Mouse (Mus musculus): Measurements from ENCODE around the gene Med21. TPM values are rescaled to one million over a fixed set of nuclear protein-coding genes. Genes with fewer than 3 reads are reported as not detected.

Med21 gene
- polyA plus RNA-seq, 1 experiment = 38.8 TPM

DNA sequence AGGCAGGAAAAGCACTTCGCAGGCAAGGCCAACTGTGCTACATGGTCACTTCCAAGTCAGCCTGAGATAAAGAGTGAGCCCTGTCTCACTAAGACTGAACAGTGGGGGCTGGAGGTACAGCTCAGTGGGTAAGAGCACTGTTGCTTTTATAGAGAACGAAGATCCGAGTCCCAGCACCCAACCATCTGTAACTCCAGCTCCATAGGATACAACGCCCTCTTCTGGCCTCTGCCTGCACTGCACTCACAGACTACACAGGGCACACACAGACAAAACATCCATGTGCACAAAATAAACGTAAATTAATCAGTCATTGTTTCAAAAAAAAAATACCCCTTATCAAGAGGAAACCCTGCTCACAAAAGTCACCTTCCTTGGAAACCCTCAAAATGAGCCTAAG lies 28.4 kb upstream of the Med21 start:
- no peaks in the 10 kb centered on the region for H3K27me3 ChIP-seq (ENCODE audit: control insufficient read depth, insufficient read depth, low read length)
- no peaks in the 10 kb centered on the region for H3K36me3 ChIP-seq (ENCODE audit: control insufficient read depth, insufficient read depth, low read length)
- TF ChIP-seq CTCF (IDR thresholded peaks at IDR 0.05; ENCODE audit: borderline replicate concordance, control insufficient read depth, extremely low read depth, insufficient read depth, low read length, poor library complexity) (no peak), POLR2A (IDR thresholded peaks at IDR 0.05; ENCODE audit: control insufficient read depth, extremely low read depth, insufficient read depth, low read length, poor library complexity) (no peak)
- no peak for DNase-seq
- 96% methylated on average over 5 of the region's 5 CpGs for WGBS
- no peaks in the 10 kb centered on the region for H3K4me1 ChIP-seq (replicated peaks; ENCODE audit: control insufficient read depth, insufficient read depth, low read length)
- H3K4me3 ChIP-seq (ENCODE audit: control insufficient read depth, insufficient read depth, low read length) = no peak overlapping the region
- no peak overlapping the region for H3K27ac ChIP-seq (ENCODE audit: control insufficient read depth, insufficient read depth, low read length)

DNA sequence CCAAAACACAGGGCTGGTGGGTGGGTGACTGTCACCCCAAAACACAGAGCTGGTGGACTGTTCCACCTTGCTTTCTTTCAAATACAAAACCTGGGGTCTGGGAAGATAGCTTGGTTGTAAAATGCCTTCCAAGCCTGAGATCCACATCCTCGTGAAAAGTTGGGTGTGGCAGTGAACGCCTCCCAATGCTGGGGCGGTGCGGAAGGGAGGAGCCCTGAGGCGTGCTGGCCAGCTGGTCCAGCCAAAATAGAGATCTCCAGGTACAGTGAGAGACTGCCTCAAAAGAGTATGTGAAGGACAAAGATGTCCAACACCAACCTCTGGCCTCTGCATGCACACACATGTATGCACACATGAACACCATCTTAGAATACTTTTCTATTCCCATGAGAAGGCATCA lies 27.8 kb upstream of the Med21 start:
- no peaks in the 10 kb centered on the region for H3K36me3 ChIP-seq (ENCODE audit: control insufficient read depth, insufficient read depth, low read length)
- H3K4me3 ChIP-seq (ENCODE audit: control insufficient read depth, insufficient read depth, low read length) = no peak overlapping the region

DNA sequence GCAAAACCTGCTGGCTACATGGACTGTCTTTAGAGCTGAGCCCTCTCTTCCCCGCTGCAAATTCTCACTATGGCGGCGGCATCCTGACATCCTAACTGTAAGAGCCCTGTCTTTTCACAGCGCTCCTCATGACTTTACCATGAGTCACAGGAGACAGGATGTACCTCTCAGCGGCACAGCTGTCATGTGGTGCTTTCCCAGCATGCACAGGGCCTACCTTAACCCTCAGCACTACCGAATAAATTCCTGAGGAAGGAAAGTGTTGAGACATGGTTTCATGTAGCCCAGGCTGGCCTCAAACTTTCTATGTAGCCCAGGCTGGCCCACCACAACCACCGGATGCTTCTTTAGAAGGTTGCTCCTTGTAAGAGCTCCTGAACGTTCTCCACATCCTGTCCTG lies 26.5 kb upstream of the Med21 start:
- DNase-seq = no peak
- 96% methylated on average over 8 of the region's 8 CpGs for WGBS
- Histone ChIP-seq H3K4me3 (ENCODE audit: control insufficient read depth, insufficient read depth, low read length) (no peak overlapping the region), H3K27ac (ENCODE audit: control insufficient read depth, insufficient read depth, low read length) (no peak overlapping the region), H3K36me3 (ENCODE audit: control insufficient read depth, insufficient read depth, low read length) (no peaks in the 10 kb centered on the region), H3K27me3 (ENCODE audit: control insufficient read depth, insufficient read depth, low read length) (no peaks in the 10 kb centered on the region), H3K4me1 (replicated peaks; ENCODE audit: control insufficient read depth, insufficient read depth, low read length) (no peaks in the 10 kb centered on the region)
- no peak for TF ChIP-seq POLR2A (IDR thresholded peaks at IDR 0.05; ENCODE audit: control insufficient read depth, extremely low read depth, insufficient read depth, low read length, poor library complexity)
- no peak for TF ChIP-seq CTCF (IDR thresholded peaks at IDR 0.05; ENCODE audit: borderline replicate concordance, control insufficient read depth, extremely low read depth, insufficient read depth, low read length, poor library complexity)

More for the DNA sequence above, 27.8 kb upstream of the Med21 start:
- no peak for DNase-seq
- TF ChIP-seq CTCF (IDR thresholded peaks at IDR 0.05; ENCODE audit: borderline replicate concordance, control insufficient read depth, extremely low read depth, insufficient read depth, low read length, poor library complexity) (no peak), POLR2A (IDR thresholded peaks at IDR 0.05; ENCODE audit: control insufficient read depth, extremely low read depth, insufficient read depth, low read length, poor library complexity) (no peak)
- H3K27me3 ChIP-seq (ENCODE audit: control insufficient read depth, insufficient read depth, low read length) = no peaks in the 10 kb centered on the region
- no peaks in the 10 kb centered on the region for H3K4me1 ChIP-seq (replicated peaks; ENCODE audit: control insufficient read depth, insufficient read depth, low read length)
- 96% methylated on average over 5 of the region's 5 CpGs for WGBS
- no peak overlapping the region for H3K27ac ChIP-seq (ENCODE audit: control insufficient read depth, insufficient read depth, low read length)

GRCm38 (mm10) chr6:146616670-146617069 lies 25.7 kb upstream of the Med21 start:
- no peaks in the 10 kb centered on the region for H3K4me1 ChIP-seq (replicated peaks; ENCODE audit: control insufficient read depth, insufficient read depth, low read length)
- no peak overlapping the region for H3K27ac ChIP-seq (ENCODE audit: control insufficient read depth, insufficient read depth, low read length)
- no peak overlapping the region for H3K4me3 ChIP-seq (ENCODE audit: control insufficient read depth, insufficient read depth, low read length)
- TF ChIP-seq POLR2A (IDR thresholded peaks at IDR 0.05; ENCODE audit: control insufficient read depth, extremely low read depth, insufficient read depth, low read length, poor library complexity) = no peak
- TF ChIP-seq CTCF (IDR thresholded peaks at IDR 0.05; ENCODE audit: borderline replicate concordance, control insufficient read depth, extremely low read depth, insufficient read depth, low read length, poor library complexity) = no peak
- no peaks in the 10 kb centered on the region for H3K36me3 ChIP-seq (ENCODE audit: control insufficient read depth, insufficient read depth, low read length)
- H3K27me3 ChIP-seq (ENCODE audit: control insufficient read depth, insufficient read depth, low read length) = no peaks in the 10 kb centered on the region
- 95% methylated on average over 2 of the region's 2 CpGs for WGBS
- DNase-seq = no peak

DNA sequence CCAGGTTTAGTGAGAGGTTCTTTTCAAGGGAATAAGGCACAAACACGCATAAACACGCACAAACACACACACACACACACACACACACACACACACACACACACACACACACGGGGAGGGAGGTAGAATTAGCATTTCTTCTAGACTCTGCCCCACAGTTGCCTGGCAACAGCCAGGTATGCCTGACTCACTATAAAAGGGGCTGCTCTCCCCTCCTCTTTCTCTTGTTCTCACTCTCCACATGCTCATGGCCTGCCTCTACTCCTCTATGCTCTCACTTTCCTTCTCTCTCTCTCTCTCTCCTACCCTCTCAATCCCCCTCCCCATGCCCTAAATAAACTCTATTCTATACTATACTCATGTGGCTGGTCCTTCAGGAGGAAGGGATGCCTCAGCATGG lies 14.2 kb upstream of the Med21 start:
- no peaks in the 10 kb centered on the region for H3K27me3 ChIP-seq (ENCODE audit: control insufficient read depth, insufficient read depth, low read length)
- H3K4me1 ChIP-seq (replicated peaks; ENCODE audit: control insufficient read depth, insufficient read depth, low read length) = peaks cover 7% of the 10 kb centered on the region
- WGBS = 96% methylated on average over 3 of the region's 3 CpGs
- TF ChIP-seq CTCF (IDR thresholded peaks at IDR 0.05; ENCODE audit: borderline replicate concordance, control insufficient read depth, extremely low read depth, insufficient read depth, low read length, poor library complexity) = no peak
- no peak for TF ChIP-seq POLR2A (IDR thresholded peaks at IDR 0.05; ENCODE audit: control insufficient read depth, extremely low read depth, insufficient read depth, low read length, poor library complexity)
- no peaks in the 10 kb centered on the region for H3K36me3 ChIP-seq (ENCODE audit: control insufficient read depth, insufficient read depth, low read length)
- H3K4me3 ChIP-seq (ENCODE audit: control insufficient read depth, insufficient read depth, low read length) = no peak overlapping the region
- no peak overlapping the region for H3K27ac ChIP-seq (ENCODE audit: control insufficient read depth, insufficient read depth, low read length)
- no peak for DNase-seq

- DNase-seq = no peak
- no peak overlapping the region for H3K27ac ChIP-seq (ENCODE audit: control insufficient read depth, insufficient read depth, low read length)
- WGBS = 90% methylated on average over 9 of the region's 9 CpGs
Measured at GRCm38 (mm10) chr6:146629781-146630756, 12.3 kb upstream of the Med21 start.

More at GRCm38 (mm10) chr6:146629781-146630756, 12.3 kb upstream of the Med21 start:
- no peak for TF ChIP-seq CTCF (IDR thresholded peaks at IDR 0.05; ENCODE audit: borderline replicate concordance, control insufficient read depth, extremely low read depth, insufficient read depth, low read length, poor library complexity)
- no peak for TF ChIP-seq POLR2A (IDR thresholded peaks at IDR 0.05; ENCODE audit: control insufficient read depth, extremely low read depth, insufficient read depth, low read length, poor library complexity)
- H3K36me3 ChIP-seq (ENCODE audit: control insufficient read depth, insufficient read depth, low read length) = no peaks in the 10 kb centered on the region
- no peaks in the 10 kb centered on the region for H3K27me3 ChIP-seq (ENCODE audit: control insufficient read depth, insufficient read depth, low read length)
- H3K4me1 ChIP-seq (replicated peaks; ENCODE audit: control insufficient read depth, insufficient read depth, low read length) = peaks cover 15% of the 10 kb centered on the region
- H3K4me3 ChIP-seq (ENCODE audit: control insufficient read depth, insufficient read depth, low read length) = no peak overlapping the region
